Mouse (Mus musculus) CH12.LX (cell line): ENCODE data around the gene Klk1b4. TPM values are rescaled to one million over a fixed set of nuclear protein-coding genes. Genes with fewer than 3 reads are reported as not detected.

ENCODE experiments used
- DNase-seq: peaks from one replicate; pipeline ENCODE4 v3.0.0-alpha.2; 2013; ENCODE audit errors: extremely low read depth
- H3K27ac ChIP-seq: 2 replicates; pipeline ENCODE4 v1.5.1; 2012; ENCODE audit warnings: low read depth, mild to moderate bottlenecking, control low read depth, moderate library complexity; ENCODE audit not compliant: insufficient read depth
- H3K27me3 ChIP-seq: replicated peaks from 2 replicates; pipeline ENCODE3; 2012; ENCODE audit warnings: inconsistent platforms
- H3K36me3 ChIP-seq, 2 experiments: replicated peaks in 1 of 2; 2 replicates each; pipeline versions ENCODE3 to v1.6.1; 2012; ENCODE audit warnings: inconsistent platforms in 1 of 2, low read length in 1 of 2, mild to moderate bottlenecking in 1 of 2, mixed read lengths in 1 of 2, moderate library complexity in 1 of 2; ENCODE audit not compliant: control insufficient read depth in 1 of 2, insufficient read depth in 1 of 2
- H3K4me1 ChIP-seq, 2 experiments: 2 replicates each; pipeline ENCODE4 v1.6.1; 2012; ENCODE audit warnings: inconsistent platforms in 1 of 2, moderate library complexity in 1 of 2; ENCODE audit not compliant: insufficient read depth in 2 of 2, control insufficient read depth in 1 of 2
- H3K4me2 ChIP-seq: 2 replicates; pipeline ENCODE4 v1.6.1; 2012; ENCODE audit warnings: low read depth, mild to moderate bottlenecking, control low read depth; ENCODE audit not compliant: poor library complexity, insufficient read depth, severe bottlenecking
- H3K4me3 ChIP-seq, 3 experiments: fragments of 150-350 bp in 1 of 3; sonication (generic) in 1 of 3; replicated peaks in 1 of 3; 2 replicates each; pipeline versions ENCODE3 to v1.5.1; 2011 to 2012; ENCODE audit warnings: low read depth in 2 of 3, low read length in 2 of 3, mild to moderate bottlenecking in 2 of 3, moderate library complexity in 2 of 3, control low read depth in 1 of 3, improper control_type of control experiment in 1 of 3, inconsistent platforms in 1 of 3, mixed read lengths in 1 of 3; ENCODE audit not compliant: poor library complexity in 1 of 3
- H3K79me2 ChIP-seq: replicated peaks from 2 replicates; pipeline ENCODE4 v1.6.1; 2012; ENCODE audit warnings: mild to moderate bottlenecking, moderate library complexity; ENCODE audit not compliant: control insufficient read depth, poor library complexity, insufficient read depth, severe bottlenecking; ENCODE audit errors: extremely low read depth
- H3K9ac ChIP-seq: 2 replicates; pipeline ENCODE4 v1.6.1; 2012; ENCODE audit warnings: low read depth, mild to moderate bottlenecking, control low read depth, moderate library complexity; ENCODE audit not compliant: insufficient read depth
- H3K9me3 ChIP-seq: replicated peaks from 2 replicates; pipeline ENCODE3; 2012; ENCODE audit warnings: low read length, inconsistent platforms, mixed read lengths
- BHLHE40 ChIP-seq: IDR thresholded peaks from 2 replicates; pipeline ENCODE4 v1.6.1; 2011; ENCODE audit warnings: mild to moderate bottlenecking, low read depth, low read length, improper control_type of control experiment
- CTCF ChIP-seq, 2 experiments: IDR thresholded peaks in 1 of 2; conservative IDR thresholded peaks in 1 of 2; 2 replicates each; pipeline ENCODE4 v1.5.1; 2011 to 2012; ENCODE audit warnings: low read depth in 2 of 2, low read length in 2 of 2, improper control_type of control experiment in 1 of 2, inconsistent platforms in 1 of 2, mild to moderate bottlenecking in 1 of 2, moderate library complexity in 1 of 2
- E2F4 ChIP-seq: IDR thresholded peaks from 2 replicates; pipeline ENCODE4 v1.6.1; 2011; ENCODE audit warnings: low read depth, low read length, improper control_type of control experiment; ENCODE audit not compliant: insufficient replicate concordance
- EP300 ChIP-seq: IDR thresholded peaks from 2 replicates; pipeline ENCODE4 v1.6.1; 2011; ENCODE audit warnings: low read length, improper control_type of control experiment
- IRF4 ChIP-seq: IDR thresholded peaks from 2 replicates; pipeline ENCODE4 v1.6.1; 2014; ENCODE audit warnings: low read depth, mild to moderate bottlenecking, inconsistent platforms, low read length, improper control_type of control experiment
- MAX ChIP-seq: IDR thresholded peaks from 2 replicates; pipeline ENCODE4 v1.6.1; 2011; ENCODE audit warnings: low read length, improper control_type of control experiment
- MAZ ChIP-seq: IDR thresholded peaks from 2 replicates; pipeline ENCODE4 v1.6.1; 2012; ENCODE audit warnings: low read depth, mild to moderate bottlenecking, inconsistent platforms, low read length, improper control_type of control experiment, moderate library complexity
- MEF2A ChIP-seq: IDR thresholded peaks from 2 replicates; pipeline ENCODE4 v1.6.1; 2014; ENCODE audit warnings: low read depth, mild to moderate bottlenecking, inconsistent platforms, low read length, improper control_type of control experiment, borderline replicate concordance
- MXI1 ChIP-seq: IDR thresholded peaks from 2 replicates; pipeline ENCODE4 v1.6.1; 2011; ENCODE audit warnings: mild to moderate bottlenecking, low read depth, low read length, improper control_type of control experiment
- NELFE ChIP-seq: IDR thresholded peaks from 2 replicates; pipeline ENCODE4 v1.6.1; 2011; ENCODE audit warnings: low read depth, low read length, improper control_type of control experiment
- NRF1 ChIP-seq: IDR thresholded peaks from 2 replicates; pipeline ENCODE4 v1.6.1; 2014; ENCODE audit warnings: low read depth, mild to moderate bottlenecking, inconsistent platforms, low read length, improper control_type of control experiment, moderate library complexity
- PAX5 ChIP-seq: IDR thresholded peaks from 2 replicates; pipeline ENCODE4 v1.6.1; 2012; ENCODE audit warnings: low read length, inconsistent platforms, mixed read lengths
- POLR2AphosphoS2 ChIP-seq: IDR thresholded peaks from 2 replicates; pipeline ENCODE4 v1.6.1; 2011; ENCODE audit warnings: low read depth, low read length, improper control_type of control experiment
- RAD21 ChIP-seq: IDR thresholded peaks from 2 replicates; pipeline ENCODE4 v1.6.1; 2011; ENCODE audit warnings: low read depth, mild to moderate bottlenecking, low read length, improper control_type of control experiment, moderate library complexity
- RCOR1 ChIP-seq: conservative IDR thresholded peaks from 2 replicates; pipeline ENCODE4 v1.6.1; 2012; ENCODE audit warnings: low read depth, mild to moderate bottlenecking, inconsistent platforms, low read length, improper control_type of control experiment
- SIN3A ChIP-seq: IDR thresholded peaks from 2 replicates; pipeline ENCODE4 v1.6.1; 2012; ENCODE audit warnings: low read length, improper control_type of control experiment, inconsistent platforms
- SMC3 ChIP-seq: IDR thresholded peaks from 2 replicates; pipeline ENCODE4 v1.6.1; 2011; ENCODE audit warnings: low read depth, low read length, improper control_type of control experiment
- USF1 ChIP-seq: IDR thresholded peaks from 2 replicates; pipeline ENCODE4 v1.6.1; 2014; ENCODE audit warnings: low read depth, mild to moderate bottlenecking, inconsistent platforms, low read length, improper control_type of control experiment
- USF2 ChIP-seq: conservative IDR thresholded peaks from 2 replicates; pipeline ENCODE4 v1.6.1; 2011; ENCODE audit warnings: low read depth, low read length, improper control_type of control experiment
- ZKSCAN1 ChIP-seq: IDR thresholded peaks from 2 replicates; pipeline ENCODE4 v1.6.1; 2012; ENCODE audit warnings: low read depth, inconsistent platforms, low read length, improper control_type of control experiment, borderline replicate concordance
- ZNF384 ChIP-seq: IDR thresholded peaks from 2 replicates; pipeline ENCODE4 v1.6.1; 2012; ENCODE audit warnings: low read depth, low read length, improper control_type of control experiment, inconsistent platforms
- dilution Hi-C: fragments of 300-500 bp; cut with MboI; formaldehyde crosslinking; loops from 2 replicates; pipeline ENCODE4 v1.14.3; 2020; ENCODE audit warnings: low sequenced_read_pairs; ENCODE audit not compliant: extremely low pct_unique_long_range_greater_than_20kb, extremely low pct_ligation_motif_present
- in situ Hi-C: fragments of 300-500 bp; cut with MboI; formaldehyde crosslinking; loops from 3 replicates; pipeline ENCODE4 v1.14.3; 2019; ENCODE audit warnings: low sequenced_read_pairs, low pct_ligation_motif_present, low pct_unique_long_range_greater_than_20kb, mixed read lengths
- polyA plus RNA-seq: library from polyadenylated mRNA; unstranded; fragments of >175 nt; gene quantifications from 2 replicates; pipeline ENCODE4 v1.2.1, GENCODE M21; 2012; ENCODE audit warnings: low read depth; ENCODE audit not compliant: insufficient read length
- total RNA-seq, 2 experiments: library from RNA; depleted of rRNA; stranded (reverse); fragments of 300-350 nt in 1 of 2; fragments of >200 nt in 1 of 2; gene quantifications; 2 replicates each; pipeline ENCODE4 v1.2.3; 2012 to 2014

Gene Klk1b4
- total and polyA plus RNA-seq, 3 experiments = not detected

DNA sequence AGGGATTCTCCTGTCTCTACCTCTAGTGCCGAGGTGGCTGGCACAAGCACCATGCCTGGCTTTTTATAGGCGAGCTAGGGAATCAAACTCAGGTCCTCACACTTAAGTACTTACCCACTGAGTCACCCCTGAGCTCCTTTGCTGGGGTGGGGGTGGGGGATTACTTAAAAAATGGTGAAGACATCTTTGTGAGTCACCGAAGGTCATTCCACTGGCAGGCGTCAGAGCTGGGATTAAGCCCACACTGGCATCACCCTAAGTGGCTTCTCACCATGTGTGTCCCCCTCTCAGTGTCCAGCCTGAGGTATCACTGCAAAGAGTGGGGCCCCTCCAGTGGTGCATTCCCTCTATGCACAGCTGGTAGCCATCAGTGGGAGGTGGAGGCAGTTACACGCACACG, 53.2 kb downstream of the Klk1b4 start:
- peaks cover 0 to 9% of the 10 kb centered on the region in 2 experiments; a peak in 2 of 4 replicates for H3K4me1 ChIP-seq
- H3K79me2 ChIP-seq = no peaks in the 10 kb centered on the region
- H3K27me3 ChIP-seq = peaks cover 18% of the 10 kb centered on the region
- no peak overlapping the region for H3K4me2 ChIP-seq
- no peaks in the 10 kb centered on the region for H3K9me3 ChIP-seq
- no peak overlapping the region for H3K9ac ChIP-seq
- TF ChIP-seq MAZ (no peak), ZNF384 (no peak), RCOR1 (no peak), MXI1 (no peak)
- H3K4me3 ChIP-seq = no peak overlapping the region
- H3K27ac ChIP-seq = no peak overlapping the region
- DNase-seq = no peak
- H3K36me3 ChIP-seq = no peaks in the 10 kb centered on the region
- in situ Hi-C loops (loop anchor here (5.0 to 10.0 kb wide), 3 partner anchors 87 to 384 kb away; partner anchors contain the start of genes Emc10 and Fam71e1), dilution Hi-C loops (no loop called here)

GRCm38 (mm10) chr7:44261147-44261546, 53.9 kb downstream of the Klk1b4 start, which contains the start of gene Gm15517:
Gm15517 (plus strand) TSS chr7:44261447.
- Histone ChIP-seq H3K27me3 (peaks cover 21% of the 10 kb centered on the region), H3K79me2 (no peaks in the 10 kb centered on the region), H3K36me3 (no peaks in the 10 kb centered on the region), H3K9ac (no peak within 1 kb of the TSS), H3K4me2 (no peak within 1 kb of the TSS), H3K9me3 (no peaks in the 10 kb centered on the region), H3K27ac (no peak within 1 kb of the TSS), H3K4me3 (no peak within 1 kb of the TSS), H3K4me1 (peaks cover 0 to 5% of the 10 kb centered on the region in 2 experiments; a peak in 2 of 4 replicates)
- dilution Hi-C loops (no loop called here), in situ Hi-C loops (loop anchor here (5.0 to 10.0 kb wide), 3 partner anchors 86 to 384 kb away; partner anchors contain the start of genes Emc10 and Fam71e1)
- TF ChIP-seq MAZ (no peak), E2F4 (no peak), SMC3 (no peak), BHLHE40 (no peak), USF2 (no peak), USF1 (no peak), IRF4 (no peak), SIN3A (no peak), MAX (no peak), ZNF384 (no peak), NELFE (no peak), MEF2A (no peak), POLR2AphosphoS2 (no peak), RCOR1 (no peak), ZKSCAN1 (no peak), PAX5 (no peak), NRF1 (no peak), RAD21 (no peak), CTCF (conservative IDR thresholded peaks at IDR 0.05 in 1 of 2, IDR thresholded peaks at IDR 0.05 in 1 of 2; ENCODE audit: low read depth in 2 of 2, low read length in 2 of 2) (no peak), EP300 (no peak)
- DNase-seq = no peak

Other genes with a start within 250 kb of the Klk1b4 start
Only the 20 nearest of the 22 such genes appear.
- not detected in 2 replicates for gene Klk1b11, start 211.6 kb upstream of the Klk1b4 start, total RNA-seq (2012; rRNA removed)
- gene Klk1b11, start 211.6 kb upstream of the Klk1b4 start, total RNA-seq (2014; rRNA removed) = not detected in 2 replicates
- not detected in 2 replicates for gene Klk1b11, start 211.6 kb upstream of the Klk1b4 start, polyA plus RNA-seq
- gene Klk1b26, start 195.3 kb upstream of the Klk1b4 start, total RNA-seq (2012; rRNA removed) = not detected in 2 replicates
- gene Klk1b26, start 195.3 kb upstream of the Klk1b4 start, total RNA-seq (2014; rRNA removed) = not detected in 2 replicates
- gene Klk1b26, start 195.3 kb upstream of the Klk1b4 start, polyA plus RNA-seq = not detected in 2 replicates
- 0.29 TPM in 1 of 2 replicates, not detected in the other for gene Klk1b27, start 155.1 kb upstream of the Klk1b4 start, total RNA-seq (2012; rRNA removed)
- 0.69 and 0.75 TPM in 2 replicates for gene Klk1b27, start 155.1 kb upstream of the Klk1b4 start, total RNA-seq (2014; rRNA removed)
- gene Klk1b27, start 155.1 kb upstream of the Klk1b4 start, polyA plus RNA-seq = not detected in 2 replicates
- not detected in 2 replicates for gene Klk1b21, start 105.1 kb upstream of the Klk1b4 start, total RNA-seq (2012; rRNA removed)
- gene Klk1b21, start 105.1 kb upstream of the Klk1b4 start, total RNA-seq (2014; rRNA removed) = not detected in 2 replicates
- not detected in 2 replicates for gene Klk1b21, start 105.1 kb upstream of the Klk1b4 start, polyA plus RNA-seq
- not detected in 2 replicates for gene Klk1b22, start 94.8 kb upstream of the Klk1b4 start, total RNA-seq (2012; rRNA removed)
- gene Klk1b22, start 94.8 kb upstream of the Klk1b4 start, total RNA-seq (2014; rRNA removed) = not detected in 2 replicates
- gene Klk1b22, start 94.8 kb upstream of the Klk1b4 start, polyA plus RNA-seq = not detected in 2 replicates
- gene Klk1b16, start 70.7 kb upstream of the Klk1b4 start, total RNA-seq (2012; rRNA removed) = not detected in 2 replicates
- not detected in 2 replicates for gene Klk1b16, start 70.7 kb upstream of the Klk1b4 start, total RNA-seq (2014; rRNA removed)
- not detected in 2 replicates for gene Klk1b16, start 70.7 kb upstream of the Klk1b4 start, polyA plus RNA-seq
- gene Klk1b24, start 19.2 kb upstream of the Klk1b4 start, total RNA-seq (2012; rRNA removed) = not detected in 2 replicates
- gene Klk1b24, start 19.2 kb upstream of the Klk1b4 start, total RNA-seq (2014; rRNA removed) = not detected in 2 replicates
- not detected in 2 replicates for gene Klk1b24, start 19.2 kb upstream of the Klk1b4 start, polyA plus RNA-seq
- not detected in 2 replicates for gene Klk1b3, start 9.2 kb upstream of the Klk1b4 start, total RNA-seq (2012; rRNA removed)
- not detected in 2 replicates for gene Klk1b3, start 9.2 kb upstream of the Klk1b4 start, total RNA-seq (2014; rRNA removed)
- gene Klk1b3, start 9.2 kb upstream of the Klk1b4 start, polyA plus RNA-seq = not detected in 2 replicates
- gene Klk1b5, start 8.5 kb downstream of the Klk1b4 start, total RNA-seq (2012; rRNA removed) = not detected in 2 replicates
- not detected in 2 replicates for gene Klk1b5, start 8.5 kb downstream of the Klk1b4 start, total RNA-seq (2014; rRNA removed)
- gene Klk1b5, start 8.5 kb downstream of the Klk1b4 start, polyA plus RNA-seq = not detected in 2 replicates
- gene Klk1, start 17.9 kb downstream of the Klk1b4 start, total RNA-seq (2012; rRNA removed) = not detected in 2 replicates
- gene Klk1, start 17.9 kb downstream of the Klk1b4 start, total RNA-seq (2014; rRNA removed) = 0.27 TPM in 1 of 2 replicates, not detected in the other
- not detected in 2 replicates for gene Klk1, start 17.9 kb downstream of the Klk1b4 start, polyA plus RNA-seq
- not detected in 2 replicates for gene Gm36864, start 28.7 kb downstream of the Klk1b4 start, total RNA-seq (2012; rRNA removed)
- not detected in 2 replicates for gene Gm36864, start 28.7 kb downstream of the Klk1b4 start, total RNA-seq (2014; rRNA removed)
- gene Gm36864, start 28.7 kb downstream of the Klk1b4 start, polyA plus RNA-seq = 0.16 TPM in 1 of 2 replicates, not detected in the other
- gene 1700028J19Rik, start 39.3 kb downstream of the Klk1b4 start, total RNA-seq (2012; rRNA removed) = 0.25 and 0.38 TPM in 2 replicates
- 0.36 and 0.44 TPM in 2 replicates for gene 1700028J19Rik, start 39.3 kb downstream of the Klk1b4 start, total RNA-seq (2014; rRNA removed)
- 0.60 and 0.86 TPM in 2 replicates for gene 1700028J19Rik, start 39.3 kb downstream of the Klk1b4 start, polyA plus RNA-seq
- gene 2410002F23Rik, start 39.3 kb downstream of the Klk1b4 start, total RNA-seq (2012; rRNA removed) = 44.4 and 64.0 TPM in 2 replicates
- gene 2410002F23Rik, start 39.3 kb downstream of the Klk1b4 start, total RNA-seq (2014; rRNA removed) = 67.0 and 69.6 TPM in 2 replicates
- 91.0 and 96.1 TPM in 2 replicates for gene 2410002F23Rik, start 39.3 kb downstream of the Klk1b4 start, polyA plus RNA-seq
- 0.08 TPM in 1 of 2 replicates, not detected in the other for gene Acp4, start 49.9 kb downstream of the Klk1b4 start, total RNA-seq (2012; rRNA removed)
- not detected in 2 replicates for gene Acp4, start 49.9 kb downstream of the Klk1b4 start, total RNA-seq (2014; rRNA removed)
- 0.33 and 0.57 TPM in 2 replicates for gene Acp4, start 49.9 kb downstream of the Klk1b4 start, polyA plus RNA-seq
- gene Gm15517, start 54.0 kb downstream of the Klk1b4 start, total RNA-seq (2012; rRNA removed) = not detected in 2 replicates
- not detected in 2 replicates for gene Gm15517, start 54.0 kb downstream of the Klk1b4 start, total RNA-seq (2014; rRNA removed)
- gene Gm15517, start 54.0 kb downstream of the Klk1b4 start, polyA plus RNA-seq = not detected in 2 replicates
- 0.89 and 0.97 TPM in 2 replicates for gene Clec11a, start 99.5 kb downstream of the Klk1b4 start, total RNA-seq (2012; rRNA removed)
- gene Clec11a, start 99.5 kb downstream of the Klk1b4 start, total RNA-seq (2014; rRNA removed) = 0.46 and 0.69 TPM in 2 replicates
- gene Clec11a, start 99.5 kb downstream of the Klk1b4 start, polyA plus RNA-seq = 0.38 and 0.53 TPM in 2 replicates
- gene Shank1, start 102.8 kb downstream of the Klk1b4 start, total RNA-seq (2012; rRNA removed) = under 0.01 and 0.04 TPM in 2 replicates
- not detected in 2 replicates for gene Shank1, start 102.8 kb downstream of the Klk1b4 start, total RNA-seq (2014; rRNA removed)
- gene Shank1, start 102.8 kb downstream of the Klk1b4 start, polyA plus RNA-seq = 0.07 and 0.12 TPM in 2 replicates
- 0.08 and 0.17 TPM in 2 replicates for gene Syt3, start 176.7 kb downstream of the Klk1b4 start, total RNA-seq (2012; rRNA removed)
- gene Syt3, start 176.7 kb downstream of the Klk1b4 start, total RNA-seq (2014; rRNA removed) = 0.11 TPM in 1 of 2 replicates, not detected in the other
- 0.30 TPM in 1 of 2 replicates, not detected in the other for gene Syt3, start 176.7 kb downstream of the Klk1b4 start, polyA plus RNA-seq
- gene 1700008O03Rik, start 178.4 kb downstream of the Klk1b4 start, total RNA-seq (2012; rRNA removed) = 0.17 and 0.81 TPM in 2 replicates
- not detected in 2 replicates for gene 1700008O03Rik, start 178.4 kb downstream of the Klk1b4 start, total RNA-seq (2014; rRNA removed)
- gene 1700008O03Rik, start 178.4 kb downstream of the Klk1b4 start, polyA plus RNA-seq = 0.74 and 1.7 TPM in 2 replicates
- 0.04 TPM in 1 of 2 replicates, not detected in the other for gene Lrrc4b, start 221.6 kb downstream of the Klk1b4 start, total RNA-seq (2012; rRNA removed)
- not detected in 2 replicates for gene Lrrc4b, start 221.6 kb downstream of the Klk1b4 start, total RNA-seq (2014; rRNA removed)
- not detected in 2 replicates for gene Lrrc4b, start 221.6 kb downstream of the Klk1b4 start, polyA plus RNA-seq